Mouse (Mus musculus): ENCODE data around the gene Edar.

The Edar gene

GRCm38 (mm10) chr10:58606356-58606755, 69.1 kb downstream of the Edar start:
- in situ Hi-C loops (cut with MboI; ENCODE audit: low sequenced_read_pairs), result no loop called here

DNA sequence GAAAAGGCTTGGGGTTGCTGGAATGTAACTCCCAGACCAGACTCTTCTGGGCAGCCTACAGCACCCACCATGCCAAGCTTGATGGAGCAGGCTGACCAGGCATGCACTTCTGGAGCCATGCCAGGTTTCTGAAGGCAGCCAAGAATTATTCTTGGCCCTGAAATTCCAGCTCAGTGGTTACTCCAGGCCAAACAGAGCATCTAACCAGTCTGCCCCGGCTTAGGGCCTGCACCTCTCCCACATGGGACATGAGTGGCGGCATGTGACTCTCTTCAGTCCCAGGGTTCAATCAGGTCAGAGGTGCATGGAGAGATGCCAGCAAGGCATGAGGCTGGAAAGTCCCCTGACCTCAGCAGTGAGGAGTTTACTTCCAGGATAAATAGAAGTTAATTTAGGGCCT, 70.7 kb downstream of the Edar start:
- in situ Hi-C loops (cut with MboI; ENCODE audit: low sequenced_read_pairs), result no loop called here

DNA sequence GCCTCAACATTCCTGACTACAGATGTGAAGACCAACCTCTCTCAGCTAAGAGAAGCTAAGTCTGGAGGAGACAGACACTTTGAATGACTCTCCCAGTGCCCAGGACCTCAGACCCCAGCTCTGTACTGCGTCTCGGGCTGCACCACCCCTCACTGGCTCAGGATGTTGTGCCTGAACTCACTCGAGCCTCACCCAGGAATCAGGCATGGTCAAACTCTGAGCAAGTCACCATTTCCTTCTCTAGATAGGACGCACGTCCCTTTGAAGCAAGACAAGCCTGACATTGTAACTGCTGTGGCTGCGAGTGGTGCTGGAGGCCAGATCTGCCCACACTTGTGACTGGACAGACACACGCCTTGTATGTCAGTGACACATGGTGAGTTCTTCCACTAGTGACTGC, 73.5 kb downstream of the Edar start:
- in situ Hi-C loops (cut with MboI; ENCODE audit: low sequenced_read_pairs), result no loop called here

DNA sequence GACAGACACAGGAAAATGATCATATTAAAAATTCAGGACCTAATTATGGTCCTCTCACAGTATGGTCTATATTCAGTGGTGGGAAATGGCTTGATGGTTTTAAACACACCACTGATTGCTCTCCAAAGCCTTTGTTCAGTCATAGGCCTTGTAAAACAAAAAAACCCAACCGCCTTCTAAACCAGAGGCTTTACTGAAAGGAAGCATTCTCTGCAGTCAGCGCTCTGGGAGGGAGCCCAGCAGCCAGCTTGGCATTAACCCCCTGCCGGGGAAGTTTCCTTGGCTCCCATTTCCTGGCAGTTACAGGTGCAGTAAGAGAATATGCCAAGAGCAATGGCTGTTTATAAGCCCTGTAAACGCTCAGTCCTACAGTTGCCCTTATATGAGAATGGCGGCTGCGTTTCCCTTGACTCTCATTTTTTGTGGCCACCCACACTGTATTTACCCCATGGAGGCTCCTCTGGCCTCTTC, 74.0 kb downstream of the Edar start:
- in situ Hi-C loops (cut with MboI; ENCODE audit: low sequenced_read_pairs), result no loop called here

DNA sequence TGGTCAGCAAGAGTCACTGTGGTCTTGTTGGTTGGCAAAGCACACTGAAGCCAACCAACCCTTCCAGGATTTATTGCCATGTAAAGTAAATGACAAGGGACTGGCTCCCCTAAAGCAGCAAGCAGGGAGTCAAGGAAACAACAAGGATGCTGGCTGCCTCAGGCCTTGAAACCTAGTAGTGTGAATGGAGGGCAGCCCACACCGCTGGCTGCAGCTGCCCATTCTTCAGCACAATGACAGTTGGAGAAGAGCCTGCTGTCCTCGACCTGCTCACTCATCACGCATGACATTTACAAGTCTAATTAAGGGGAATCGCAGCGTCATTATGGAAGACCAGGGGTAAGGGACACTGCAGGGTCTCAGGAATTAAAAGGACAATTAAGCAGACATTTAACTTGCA, 74.5 kb downstream of the Edar start:
- in situ Hi-C loops (cut with MboI; ENCODE audit: low sequenced_read_pairs), result no loop called here

- in situ Hi-C loops (cut with MboI; ENCODE audit: low sequenced_read_pairs), result no loop called here
Observed at GRCm38 (mm10) chr10:58600151-58600550, 75.3 kb downstream of the Edar start.

DNA sequence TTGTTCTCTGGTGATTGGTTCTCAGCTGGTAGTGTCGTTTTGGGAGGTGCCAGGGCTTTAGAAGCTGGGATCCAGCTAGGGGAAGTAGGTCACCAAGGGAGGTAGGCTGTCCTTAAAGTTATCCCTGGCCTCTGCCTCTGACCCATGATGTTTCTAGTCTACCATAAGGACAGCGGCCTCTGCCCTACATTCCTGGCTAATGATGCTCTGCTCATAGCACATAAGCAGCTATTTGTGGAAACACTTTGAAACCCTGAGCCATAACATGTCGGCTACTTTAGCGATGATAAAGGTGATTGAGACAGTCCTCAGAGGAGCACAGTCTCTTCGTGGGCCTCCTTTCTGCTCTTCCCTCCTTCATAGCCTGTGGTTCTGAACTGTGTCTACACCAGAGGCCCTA, 79.6 kb downstream of the Edar start:
- in situ Hi-C loops (cut with MboI; ENCODE audit: low sequenced_read_pairs), result loop anchor here (25.0 kb wide), 1 partner anchor 1159 kb away; no protein-coding TSS in a partner anchor

DNA sequence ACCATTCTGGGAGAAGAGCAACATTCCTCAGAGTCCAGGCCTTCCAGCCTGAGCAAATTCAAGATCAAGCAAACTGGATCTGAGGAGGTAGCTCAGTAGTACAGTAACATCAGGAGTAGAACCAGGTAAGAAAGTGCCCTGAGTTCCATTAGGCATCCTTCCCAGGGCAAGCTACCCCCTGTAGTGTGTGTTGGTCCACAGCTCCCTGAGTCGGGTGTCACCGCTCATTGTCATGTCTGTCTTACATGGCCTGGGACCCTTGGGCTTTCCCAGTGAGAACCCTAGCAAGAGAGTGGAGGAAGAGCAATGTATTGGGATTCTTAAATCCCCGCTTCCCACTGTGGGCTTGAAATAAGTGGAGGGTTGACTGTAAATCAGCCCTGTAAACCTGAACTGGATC, 80.3 kb downstream of the Edar start:
- in situ Hi-C loops (cut with MboI; ENCODE audit: low sequenced_read_pairs), result loop anchor here (25.0 kb wide), 1 partner anchor 1158 kb away; no protein-coding TSS in a partner anchor

DNA sequence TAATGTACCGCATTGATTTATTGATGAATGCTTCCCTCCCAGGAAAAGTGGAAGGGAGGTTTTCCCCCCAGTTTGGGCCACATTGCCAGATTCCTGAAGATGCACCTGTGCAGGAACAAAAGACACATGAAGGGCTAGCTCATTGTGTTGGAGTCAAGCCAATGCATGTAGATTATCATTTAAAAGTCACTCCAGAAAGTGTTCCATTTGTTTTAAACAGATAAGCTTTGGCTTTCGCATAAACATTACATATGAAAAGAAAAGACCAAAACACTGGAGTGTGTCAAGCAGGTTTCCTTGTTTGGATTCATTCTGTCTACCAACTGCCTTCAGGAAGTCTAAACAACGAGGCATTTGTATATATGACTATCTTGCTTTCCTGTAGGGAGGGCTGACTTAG, 81.0 kb downstream of the Edar start:
- in situ Hi-C loops (cut with MboI; ENCODE audit: low sequenced_read_pairs), result loop anchor here (25.0 kb wide), 1 partner anchor 1157 kb away; no protein-coding TSS in a partner anchor

- in situ Hi-C loops (cut with MboI; ENCODE audit: low sequenced_read_pairs), result loop anchor here (25.0 kb wide), 1 partner anchor 1148 kb away; no protein-coding TSS in a partner anchor
Observed at GRCm38 (mm10) chr10:58585427-58586223, 89.8 kb downstream of the Edar start.

DNA sequence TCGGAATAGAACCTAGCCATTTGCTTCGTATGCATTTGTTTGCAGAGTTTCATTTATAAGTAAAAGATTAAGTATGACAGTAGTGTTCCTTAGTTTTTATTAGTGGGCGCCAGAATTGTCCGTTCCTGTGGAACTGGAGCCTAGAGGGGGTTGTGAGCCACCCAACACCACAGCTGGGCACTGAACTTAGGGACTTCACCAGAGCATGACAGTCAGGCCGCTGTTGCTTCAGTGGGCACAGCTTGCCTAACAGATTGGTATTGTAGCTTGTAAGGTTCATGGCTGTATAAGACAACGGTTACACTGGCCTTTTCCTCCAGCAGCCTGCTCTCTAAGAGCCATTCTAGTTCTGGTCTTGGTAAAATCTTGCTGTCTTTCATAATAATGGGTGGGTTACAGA, 114.9 kb downstream of the Edar start:
- in situ Hi-C loops (cut with MboI; ENCODE audit: low sequenced_read_pairs), result no loop called here

- in situ Hi-C loops (cut with MboI; ENCODE audit: low sequenced_read_pairs), result no loop called here
Observed at GRCm38 (mm10) chr10:58559901-58560300, 115.6 kb downstream of the Edar start.

GRCm38 (mm10) chr10:58559098-58559497, 116.4 kb downstream of the Edar start:
- in situ Hi-C loops (cut with MboI; ENCODE audit: low sequenced_read_pairs), result no loop called here

DNA sequence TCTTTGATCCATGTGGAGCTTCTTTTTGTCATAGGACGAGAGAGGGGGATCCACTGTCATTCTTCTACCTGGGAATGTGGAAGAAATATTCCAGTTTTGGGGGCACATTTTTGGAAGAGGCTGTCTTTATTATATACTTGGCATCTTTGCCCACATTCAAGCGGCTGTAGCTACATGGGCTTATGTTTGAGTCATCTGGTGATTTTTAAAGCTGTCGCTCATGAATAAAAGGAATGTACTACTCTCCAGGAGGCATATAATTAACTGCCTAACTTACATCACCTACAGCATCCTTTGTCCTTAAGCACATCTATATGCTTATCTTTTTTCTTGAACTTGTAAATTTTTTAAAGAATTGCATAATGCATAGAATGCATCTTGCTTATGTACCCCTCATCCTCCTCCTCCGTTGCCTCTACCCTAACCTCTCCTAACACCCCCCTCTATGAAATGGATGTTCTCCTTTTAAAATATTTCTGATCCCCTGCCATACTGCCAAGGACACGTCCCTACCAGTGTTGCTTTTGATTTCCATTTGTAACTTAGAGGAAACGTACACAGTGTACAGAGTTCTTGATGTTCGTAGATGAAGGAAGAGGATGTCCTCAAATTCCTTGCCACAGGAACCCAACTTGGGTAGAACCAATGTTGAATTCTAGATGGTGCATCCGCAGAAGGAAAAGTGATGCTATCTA, 120.6 kb downstream of the Edar start:
- in situ Hi-C loops (cut with MboI; ENCODE audit: low sequenced_read_pairs), result no loop called here

Data from CH12F3 (cell line).